Mouse (Mus musculus) hindbrain, embryonic 11.5 days (tissue): ENCODE data around the gene Aldh1b1. TPM values are rescaled to one million over a fixed set of nuclear protein-coding genes. Genes with fewer than 3 reads are reported as not detected.
A peak's percentile ranks its signal among the peaks of the same experiment; 100 is the strongest.

Source experiments
- ATAC-seq: fragments of 200-750 bp; cut with Nextera tagmentation; 2 replicates; pipeline ENCODE4 v1.8.0; 2017; ENCODE audit warnings: mild to moderate bottlenecking, moderate TSS enrichment, moderate library complexity; ENCODE audit not compliant: low FRiP score
- DNase-seq: peaks from one replicate; pipeline ENCODE4 v3.0.0-alpha.2; 2015; ENCODE audit warnings: low spot score
- H3K27ac ChIP-seq: fragments of 300-500 bp; sonication (generic); 2 replicates; pipeline ENCODE4 v1.5.1; 2014; ENCODE audit warnings: mild to moderate bottlenecking, low read depth, low read length
- H3K27me3 ChIP-seq: fragments of 300-500 bp; sonication (generic); 2 replicates; pipeline ENCODE4 v1.6.1; 2014; ENCODE audit warnings: mild to moderate bottlenecking, low read length, moderate library complexity, mixed read lengths; ENCODE audit not compliant: control insufficient read depth, insufficient read depth
- H3K36me3 ChIP-seq: fragments of 300-500 bp; sonication (generic); 2 replicates; pipeline ENCODE4 v1.6.1; 2014; ENCODE audit warnings: mild to moderate bottlenecking, low read length, moderate library complexity, mixed read lengths; ENCODE audit not compliant: control insufficient read depth, insufficient read depth
- H3K4me1 ChIP-seq: fragments of 300-500 bp; sonication (generic); replicated peaks from 2 replicates; pipeline ENCODE4 v1.6.1; 2014; ENCODE audit warnings: low read length, mixed read lengths; ENCODE audit not compliant: control insufficient read depth, insufficient read depth
- H3K4me2 ChIP-seq: fragments of 300-500 bp; sonication (generic); replicated peaks from 2 replicates; pipeline ENCODE4 v1.6.1; 2014; ENCODE audit warnings: mild to moderate bottlenecking, low read depth, low read length
- H3K4me3 ChIP-seq: fragments of 300-500 bp; sonication (generic); 2 replicates; pipeline ENCODE4 v1.5.1; 2014; ENCODE audit warnings: low read depth, low read length
- H3K9ac ChIP-seq: fragments of 300-500 bp; sonication (generic); 2 replicates; pipeline ENCODE4 v1.6.1; 2014; ENCODE audit warnings: low read depth, low read length
- H3K9me3 ChIP-seq: fragments of 300-500 bp; sonication (generic); 2 replicates; pipeline ENCODE4 v1.6.1; 2016; ENCODE audit warnings: low read length; ENCODE audit not compliant: control insufficient read depth
- WGBS: fragments of 180-500 bp; shearing (Covaris S2); extraction: QIAGEN DNeasy Blood & Tissue Kit; methylation state at CpG from one replicate; pipeline ENCODE4 v1.1.7; 2014; 5-methylcytosine and 5-hydroxymethylcytosine counted together
- polyA plus RNA-seq: library from polyadenylated mRNA; unstranded; fragments of >200 nt; fragmentation: Nextera tagmentation; extraction: Ambion mirVana; gene quantifications from 2 replicates; pipeline ENCODE4 v1.2.1, GENCODE M21; 2014

The Aldh1b1 gene
- polyA plus RNA-seq, 1 experiment from 2014 or later: 6.0 TPM

- Histone ChIP-seq H3K4me3 (peak overlapping the region; percentile 59), H3K4me2 (peak overlapping the region; percentile 34), H3K4me1 (peaks cover 14% of the 10 kb centered on the region), H3K27ac (peak overlapping the region; percentile 93), H3K9me3 (no peaks in the 10 kb centered on the region), H3K27me3 (peaks cover 28% of the 10 kb centered on the region), H3K36me3 (no peaks in the 10 kb centered on the region), H3K9ac (peak overlapping the region; percentile 64)
- 27% methylated on average over 14 of the region's 14 CpGs for WGBS
- DNase-seq: peak; percentile 40
- no peak for ATAC-seq
Measured at GRCm38 (mm10) chr4:45824761-45825556, 26.1 kb downstream of the Aldh1b1 start.

- Histone ChIP-seq H3K27me3 (peaks cover 28% of the 10 kb centered on the region), H3K4me1 (peaks cover 22% of the 10 kb centered on the region), H3K4me3 (peak within 1 kb of the TSS; percentile 59), H3K27ac (peak within 1 kb of the TSS; percentile 93), H3K9ac (peak within 1 kb of the TSS; percentile 79), H3K36me3 (no peaks in the 10 kb centered on the region), H3K4me2 (peak within 1 kb of the TSS; percentile 71), H3K9me3 (no peaks in the 10 kb centered on the region)
- WGBS: 1% methylated on average over 86 of the region's 91 CpGs
- ATAC-seq (peak; percentile 20; the same call in 1 of the 2 replicates), DNase-seq (peak; percentile 77)
Measured at GRCm38 (mm10) chr4:45826275-45827040, 27.6 kb downstream of the Aldh1b1 start, which contains the start of gene Igfbpl1. Igfbpl1 (minus strand) TSS chr4:45826923.

DNA sequence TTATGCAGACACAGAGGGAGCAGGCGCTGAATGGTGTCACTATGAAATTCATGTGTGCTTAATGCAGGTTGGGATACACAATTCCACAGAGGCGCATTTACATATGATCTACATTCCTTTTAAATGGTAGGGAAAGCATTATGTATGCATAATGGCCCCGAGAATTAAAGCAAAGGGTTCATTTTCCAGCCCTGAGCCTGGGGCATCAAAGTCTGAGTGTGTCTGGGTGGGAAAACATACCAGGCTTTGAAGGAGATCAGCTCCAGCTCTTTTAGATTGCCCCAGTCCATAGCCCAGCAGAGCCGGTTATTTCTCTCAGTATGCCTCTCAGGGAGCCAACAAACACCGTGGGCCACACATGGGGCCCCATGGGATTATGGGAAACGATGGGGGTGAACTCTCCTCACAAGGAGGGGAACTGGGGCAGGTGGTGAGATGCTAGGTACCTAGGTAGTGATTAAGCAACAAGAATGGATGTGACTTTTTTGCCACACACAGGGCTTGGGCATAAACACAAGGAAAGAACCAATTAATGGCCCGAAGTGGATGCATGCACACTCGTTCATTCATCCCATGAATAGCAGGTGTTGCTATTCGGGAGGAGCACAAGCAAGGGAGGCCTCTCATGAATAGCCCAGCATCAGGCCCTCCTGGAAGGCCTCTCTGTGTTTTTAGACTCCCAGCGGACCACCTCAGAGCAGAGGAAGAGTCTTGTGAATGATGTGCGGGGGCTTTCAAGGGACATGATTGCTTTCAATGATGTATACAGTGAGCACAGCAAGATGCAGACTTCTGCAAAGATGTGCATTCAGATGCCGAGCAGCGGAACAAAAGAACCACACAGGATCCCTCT, 31.3 kb downstream of the Aldh1b1 start:
- Histone ChIP-seq H3K27me3 (peaks cover 30% of the 10 kb centered on the region), H3K9ac (no peak overlapping the region), H3K4me2 (no peak overlapping the region), H3K4me1 (peaks cover 12% of the 10 kb centered on the region), H3K4me3 (no peak overlapping the region), H3K9me3 (no peaks in the 10 kb centered on the region), H3K27ac (peak overlapping the region; percentile 55), H3K36me3 (no peaks in the 10 kb centered on the region)
- ATAC-seq (peak; percentile 41; the same call in 1 of the 2 replicates), DNase-seq (peak; percentile 37)
- WGBS: 36% methylated on average over 13 of the region's 13 CpGs

DNA sequence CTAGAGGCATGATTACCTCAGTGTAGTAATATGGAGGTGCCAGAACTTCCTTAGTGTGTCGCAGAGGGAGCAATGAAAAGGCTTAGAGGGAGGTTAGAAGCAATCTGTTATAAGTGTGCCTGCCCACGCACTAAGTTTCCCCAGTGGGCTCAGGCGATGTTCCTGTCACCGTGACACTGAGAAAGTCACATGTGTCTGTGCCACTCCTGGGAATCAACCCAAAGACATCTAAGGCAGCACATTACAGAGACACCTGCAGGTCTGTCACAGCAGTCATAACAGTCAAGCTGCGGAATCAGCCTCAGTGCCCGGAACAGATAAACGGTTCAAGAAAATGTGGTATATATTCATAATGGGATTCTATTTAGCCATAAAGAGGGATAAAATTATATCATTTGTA, 33.2 kb downstream of the Aldh1b1 start:
- H3K4me3 ChIP-seq: no peak overlapping the region
- H3K4me1 ChIP-seq: peaks cover 9% of the 10 kb centered on the region
- DNase-seq: no peak
- no peaks in the 10 kb centered on the region for H3K36me3 ChIP-seq
- 91% methylated on average over 7 of the region's 7 CpGs for WGBS
- H3K4me2 ChIP-seq: no peak overlapping the region
- peaks cover 17% of the 10 kb centered on the region for H3K27me3 ChIP-seq
- ATAC-seq: no peak
- no peak overlapping the region for H3K9ac ChIP-seq
- no peaks in the 10 kb centered on the region for H3K9me3 ChIP-seq
- no peak overlapping the region for H3K27ac ChIP-seq

GRCm38 (mm10) chr4:45833461-45833860, 34.6 kb downstream of the Aldh1b1 start:
- H3K27me3 ChIP-seq: peaks cover 4% of the 10 kb centered on the region; the same call in 1 of the 2 replicates
- no peak overlapping the region for H3K9ac ChIP-seq
- no peak for ATAC-seq
- no peaks in the 10 kb centered on the region for H3K36me3 ChIP-seq
- DNase-seq: no peak
- H3K9me3 ChIP-seq: no peaks in the 10 kb centered on the region
- peaks cover 9% of the 10 kb centered on the region for H3K4me1 ChIP-seq
- H3K27ac ChIP-seq: no peak overlapping the region
- H3K4me2 ChIP-seq: no peak overlapping the region
- no peak overlapping the region for H3K4me3 ChIP-seq
- 30% methylated on average over 5 of the region's 5 CpGs for WGBS

DNA sequence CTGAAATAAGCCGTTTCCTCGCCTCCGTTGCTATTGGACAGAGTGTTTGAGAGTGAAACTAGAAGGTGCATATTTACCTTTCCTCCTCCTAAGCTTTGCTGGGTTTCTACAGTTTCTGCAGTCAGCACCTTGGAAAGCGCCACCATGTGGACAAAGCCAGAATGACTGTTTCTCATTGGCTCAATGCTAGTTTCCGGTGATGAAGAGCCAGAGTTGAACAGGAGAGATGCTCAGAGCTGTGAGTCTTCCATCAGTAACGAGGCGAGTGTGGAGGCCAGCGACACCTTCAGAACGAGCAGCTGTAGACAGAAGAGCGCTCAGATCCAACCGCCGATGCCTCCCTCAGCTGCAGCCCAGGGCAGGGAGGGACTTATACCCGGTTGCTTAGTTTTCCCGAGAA, 45.5 kb downstream of the Aldh1b1 start:
- Histone ChIP-seq H3K4me2 (no peak overlapping the region), H3K27ac (no peak overlapping the region), H3K9ac (no peak overlapping the region), H3K4me1 (no peaks in the 10 kb centered on the region), H3K36me3 (no peaks in the 10 kb centered on the region), H3K4me3 (no peak overlapping the region), H3K9me3 (no peaks in the 10 kb centered on the region), H3K27me3 (no peaks in the 10 kb centered on the region)
- 48% methylated on average over 14 of the region's 14 CpGs for WGBS
- ATAC-seq: no peak
- peak; percentile 77 for DNase-seq

- Histone ChIP-seq H3K27ac (no peak overlapping the region), H3K36me3 (no peaks in the 10 kb centered on the region), H3K4me3 (no peak overlapping the region), H3K27me3 (no peaks in the 10 kb centered on the region), H3K9me3 (no peaks in the 10 kb centered on the region), H3K4me2 (no peak overlapping the region), H3K9ac (no peak overlapping the region), H3K4me1 (no peaks in the 10 kb centered on the region)
- ATAC-seq: no peak
- 89% methylated on average over 2 of the region's 2 CpGs for WGBS
- DNase-seq: no peak
Measured at GRCm38 (mm10) chr4:45846263-45846662, 47.4 kb downstream of the Aldh1b1 start.

DNA sequence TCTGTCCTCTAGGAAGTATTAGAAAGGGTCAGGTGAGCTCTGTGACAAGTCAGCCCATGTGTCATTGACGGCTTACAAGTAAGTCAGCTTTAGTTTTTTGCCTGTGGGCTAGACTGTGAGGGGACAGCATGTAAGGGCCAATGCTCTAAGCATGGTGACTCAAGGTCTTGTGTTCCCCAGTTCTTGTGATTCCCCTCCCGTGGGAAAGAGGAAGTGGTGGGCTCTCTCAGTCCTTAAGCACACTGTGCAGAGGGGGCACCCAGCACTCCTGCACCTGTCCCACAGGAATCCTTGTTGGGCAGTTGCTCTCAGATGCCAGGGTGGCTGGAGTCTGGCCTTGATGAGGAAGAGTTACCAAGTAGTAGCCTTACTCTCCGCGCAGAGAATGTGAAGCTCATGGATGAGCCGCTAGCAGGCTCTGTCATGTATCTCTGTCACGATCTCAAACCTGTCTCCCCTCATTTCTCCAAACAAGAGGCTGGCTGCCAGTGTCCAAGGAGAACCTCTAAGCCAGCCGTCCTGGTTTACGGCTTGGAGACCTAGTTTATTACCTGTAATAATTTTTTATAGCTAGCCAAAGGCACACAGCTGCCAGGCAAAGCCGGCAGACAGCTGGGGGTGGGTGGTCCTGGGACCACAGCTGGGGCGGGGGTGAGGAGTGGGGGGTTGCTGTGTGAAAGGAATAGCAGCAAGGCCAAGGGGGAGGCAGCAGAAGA, 49.4 kb downstream of the Aldh1b1 start, which contains the start of gene Stra6l:
TSS of gene Stra6l (plus strand) at position 556 of the 716 bp plus-strand sequence.
- Histone ChIP-seq H3K36me3 (no peaks in the 10 kb centered on the region), H3K27ac (no peak within 1 kb of the TSS), H3K4me2 (no peak within 1 kb of the TSS), H3K9me3 (no peaks in the 10 kb centered on the region), H3K9ac (no peak within 1 kb of the TSS), H3K27me3 (no peaks in the 10 kb centered on the region), H3K4me1 (no peaks in the 10 kb centered on the region), H3K4me3 (no peak within 1 kb of the TSS)
- 70% methylated on average over 10 of the region's 10 CpGs for WGBS
- no peak for ATAC-seq
- DNase-seq: no peak
